Mouse (Mus musculus) cerebellum, adult 8-10 months (tissue): ENCODE results near the gene Cuedc1.
A peak's percentile ranks its signal among the peaks of the same experiment; 100 is the strongest.
"Not testable (repeated sequence)": the region's sequence is repeated elsewhere in the genome, so short reads cannot be mapped to it uniquely, and the experiment has no call there.

ENCODE experiments used
- DNase-seq: peaks from one replicate; pipeline ENCODE4 v3.0.0; 2022

The Cuedc1 gene

DNA sequence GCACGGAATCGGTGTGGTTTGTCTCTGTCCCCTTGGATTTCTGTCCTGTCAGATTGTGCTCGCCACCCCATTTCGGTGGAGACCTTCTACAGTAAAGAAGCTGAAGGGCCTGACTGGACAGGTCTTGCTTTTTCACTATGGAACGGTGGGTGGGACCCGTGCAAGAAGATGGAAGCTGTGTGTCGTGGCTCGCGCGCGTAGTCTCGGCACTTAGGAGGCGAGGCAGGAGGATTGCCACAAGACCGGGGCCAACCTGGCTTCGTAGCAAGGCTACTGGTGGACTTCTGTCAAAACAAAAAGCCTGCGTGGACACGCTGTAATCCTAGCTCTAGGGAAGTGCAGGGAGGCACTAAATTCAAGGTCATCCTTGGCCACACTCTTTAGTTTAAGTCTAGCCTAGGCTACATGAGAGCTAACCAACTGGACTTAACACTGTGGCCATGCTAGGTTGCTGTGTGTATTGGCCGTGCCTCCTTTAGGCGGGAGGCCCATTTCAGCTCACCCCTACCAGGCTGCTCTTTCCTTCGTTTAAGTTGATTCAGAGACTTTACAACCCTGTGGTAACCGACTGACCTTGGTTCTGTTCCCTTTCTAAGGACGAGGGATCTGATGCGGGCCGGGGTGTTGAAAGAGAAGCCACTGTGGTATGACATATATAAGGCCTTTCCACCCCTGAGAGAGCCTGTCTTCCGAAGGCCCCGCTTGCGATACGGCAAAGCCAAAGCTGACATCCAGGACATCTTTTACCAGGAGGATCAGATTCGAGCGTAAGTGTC is 106.9 kb downstream of the Cuedc1 start:
- DNase-seq: no peak

DNA sequence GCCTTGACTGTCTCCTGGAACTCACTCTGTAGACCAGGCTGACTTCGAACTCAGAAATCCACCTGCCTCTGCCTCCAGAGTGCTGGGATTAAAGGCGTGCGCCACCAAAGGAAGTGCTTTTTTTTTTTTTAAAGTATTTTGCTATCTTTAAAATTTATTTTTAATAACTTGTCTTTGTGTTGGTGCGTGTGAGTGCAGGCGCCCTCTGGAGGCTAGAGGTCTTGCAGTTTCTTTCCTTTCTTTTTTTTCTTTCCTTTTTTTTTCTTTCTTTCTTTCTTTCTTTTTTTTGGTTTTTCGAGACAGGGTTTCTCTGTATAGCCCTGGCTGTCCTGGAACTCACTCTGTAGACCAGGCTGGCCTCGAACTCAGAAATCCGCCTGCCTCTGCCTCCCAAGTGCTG is 108.7 kb downstream of the Cuedc1 start:
- not testable (repeated sequence) for DNase-seq

DNA sequence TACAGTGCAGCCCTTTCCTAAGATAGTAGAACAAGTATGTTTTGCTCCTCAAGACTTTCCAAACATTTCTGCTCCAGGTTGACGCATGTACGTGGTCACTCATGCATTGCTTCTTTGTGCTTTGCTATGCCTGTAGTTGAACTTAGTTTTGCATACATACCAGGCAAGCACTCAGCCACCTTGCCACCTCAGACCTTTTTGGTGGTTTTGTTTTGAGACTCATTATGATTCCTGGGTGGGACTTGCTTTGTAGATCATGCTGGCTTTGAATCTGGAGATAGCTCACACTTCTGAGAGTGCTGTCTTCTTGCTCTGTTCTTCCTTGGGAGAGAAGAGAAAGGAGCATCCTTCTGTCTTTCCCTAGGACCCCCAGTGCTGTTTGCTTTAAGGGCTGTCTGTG is 109.8 kb downstream of the Cuedc1 start:
- DNase-seq: no peak

DNA sequence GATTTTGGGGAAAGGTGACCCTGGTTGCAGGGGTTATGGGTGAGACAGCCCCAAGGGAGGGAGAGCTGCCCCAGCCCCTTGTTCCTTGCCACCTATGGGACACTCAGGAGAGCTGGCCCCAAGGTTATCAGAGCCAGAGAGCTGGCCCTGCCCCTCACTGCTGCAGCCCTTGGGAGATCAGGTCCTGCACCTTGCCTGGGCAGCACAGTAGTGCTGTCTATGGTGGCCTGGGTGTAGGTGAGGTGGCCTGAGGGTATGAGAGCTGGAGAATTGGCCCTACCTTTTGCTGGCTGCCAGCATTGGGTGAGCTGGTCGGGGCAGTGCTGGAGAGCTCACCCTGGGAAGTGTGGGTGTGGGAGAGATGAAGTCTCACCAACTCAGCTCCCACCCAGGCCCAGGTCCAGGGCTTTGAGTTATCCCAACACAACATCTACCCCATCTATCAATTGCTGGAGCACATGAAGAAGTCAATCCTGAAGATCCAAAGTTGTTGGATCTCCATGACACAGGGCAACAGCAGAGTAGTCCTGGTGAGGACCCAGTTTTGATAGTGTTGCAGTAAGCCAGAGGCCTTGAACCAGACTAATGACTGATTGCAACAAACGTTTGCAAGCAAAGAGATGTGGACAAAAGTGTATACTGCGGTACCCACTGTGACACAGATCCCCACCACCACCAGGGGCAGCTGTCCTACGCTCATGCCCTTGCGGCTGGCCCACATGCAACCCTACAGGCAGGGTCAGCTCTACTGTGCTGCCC is 114.1 kb downstream of the Cuedc1 start:
- DNase-seq: no peak

DNA sequence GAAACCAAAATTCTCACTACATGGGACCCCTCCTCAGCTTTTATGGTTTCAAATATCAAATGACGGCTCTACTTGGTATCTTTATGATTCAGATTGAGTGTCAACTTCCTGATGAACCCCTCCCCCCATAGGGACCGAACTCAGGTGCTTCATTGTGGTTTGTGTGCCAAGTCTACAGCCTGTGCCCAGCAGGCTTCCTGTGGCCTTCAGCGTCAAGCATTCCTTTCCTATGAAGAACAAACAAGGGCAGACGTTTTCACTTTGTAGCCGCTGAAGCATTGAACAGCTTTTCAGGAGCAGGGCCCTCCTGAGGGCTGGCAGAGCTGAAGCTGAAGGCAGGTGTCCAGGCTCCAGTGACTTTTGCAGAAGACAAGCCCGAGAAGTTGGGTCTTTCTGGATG is 115.9 kb downstream of the Cuedc1 start:
- no peak for DNase-seq

DNA sequence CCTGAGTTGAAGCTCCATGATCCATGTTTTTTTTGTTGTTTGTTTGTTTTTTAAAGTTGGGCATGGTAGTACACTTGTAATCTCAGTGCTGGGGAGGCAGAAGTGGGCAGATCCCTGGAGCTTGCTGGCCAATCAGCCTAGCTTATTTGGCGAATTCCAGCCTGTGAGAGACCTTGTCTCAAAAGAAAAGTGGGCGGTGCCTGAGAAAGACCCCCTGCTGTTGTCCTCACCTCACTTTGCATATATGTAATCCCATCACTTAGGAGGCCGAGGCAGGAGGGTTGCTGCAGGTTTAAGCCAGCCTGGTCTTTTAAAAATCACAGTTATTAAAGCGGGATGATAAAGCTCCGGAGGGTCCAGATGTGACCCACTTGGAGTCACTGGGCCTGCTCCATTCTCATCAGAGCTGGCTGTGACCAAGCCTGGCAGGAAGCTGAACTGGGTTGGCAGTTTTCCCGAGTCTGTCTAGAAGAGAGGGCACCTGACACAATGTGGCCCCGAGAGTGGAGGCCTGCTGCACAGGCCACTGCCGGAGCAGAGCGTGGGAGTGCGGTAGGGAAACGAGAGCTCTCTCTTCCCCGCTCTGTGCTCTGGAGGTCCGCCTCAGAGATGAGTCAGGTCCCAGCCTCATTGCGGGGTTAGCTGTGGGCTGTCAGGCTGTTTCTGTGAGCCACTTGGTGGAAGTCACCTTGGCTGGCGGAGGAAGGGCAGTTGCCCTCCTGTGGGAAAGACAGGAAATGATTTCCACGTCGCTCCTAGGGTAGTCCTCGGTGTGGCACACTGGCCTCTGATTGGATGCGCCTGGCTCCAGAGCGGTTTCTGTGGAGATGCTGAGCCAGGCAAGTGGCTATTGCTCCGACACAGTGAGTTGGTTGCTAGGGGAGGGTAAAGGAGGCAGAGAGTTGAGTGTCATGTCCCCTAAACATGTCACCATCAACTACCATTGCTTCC is 117.3 kb downstream of the Cuedc1 start:
- peak; percentile 79 for DNase-seq

DNA sequence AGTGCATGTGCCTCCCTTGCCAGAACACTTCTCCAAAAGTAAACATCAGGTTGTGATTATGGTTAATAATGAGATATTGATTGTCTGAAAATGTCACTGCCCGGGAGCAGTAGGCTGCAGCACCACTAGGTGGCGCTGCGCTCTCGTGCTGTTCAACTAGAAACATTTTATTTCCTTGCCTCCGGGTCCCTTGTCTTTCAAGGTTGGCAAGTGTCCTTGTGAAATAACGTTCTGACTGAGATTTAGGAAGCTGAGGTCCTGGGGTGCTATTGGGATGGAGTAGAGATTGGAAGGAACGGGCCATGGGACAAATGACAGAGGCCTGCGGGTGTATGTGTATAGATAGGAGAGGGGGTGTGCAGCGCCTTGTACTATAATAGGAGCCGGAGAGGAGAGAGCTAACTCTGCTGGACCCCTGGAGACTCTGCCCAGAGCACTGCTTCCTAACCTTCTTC is 118.4 kb downstream of the Cuedc1 start:
- peak; percentile 81 for DNase-seq

DNA sequence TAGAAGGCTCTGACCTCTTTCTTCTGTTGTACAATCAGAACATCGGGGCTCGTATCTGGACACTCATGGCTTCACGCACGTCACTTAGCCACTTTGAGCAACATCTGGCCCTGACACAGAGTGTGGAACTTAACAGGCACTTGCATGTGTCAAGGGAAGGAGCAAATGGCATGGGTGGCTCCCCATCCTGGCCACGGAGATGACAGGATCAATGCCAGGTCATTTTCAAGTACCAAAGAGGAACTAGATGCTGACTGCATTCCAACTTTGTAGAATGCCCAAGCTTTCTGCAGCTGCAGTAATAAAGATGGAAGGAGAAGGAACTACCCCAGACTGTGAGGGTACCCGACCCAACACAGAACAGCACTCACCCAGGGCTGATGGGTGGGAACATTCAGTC is 120.3 kb downstream of the Cuedc1 start:
- no peak for DNase-seq

DNA sequence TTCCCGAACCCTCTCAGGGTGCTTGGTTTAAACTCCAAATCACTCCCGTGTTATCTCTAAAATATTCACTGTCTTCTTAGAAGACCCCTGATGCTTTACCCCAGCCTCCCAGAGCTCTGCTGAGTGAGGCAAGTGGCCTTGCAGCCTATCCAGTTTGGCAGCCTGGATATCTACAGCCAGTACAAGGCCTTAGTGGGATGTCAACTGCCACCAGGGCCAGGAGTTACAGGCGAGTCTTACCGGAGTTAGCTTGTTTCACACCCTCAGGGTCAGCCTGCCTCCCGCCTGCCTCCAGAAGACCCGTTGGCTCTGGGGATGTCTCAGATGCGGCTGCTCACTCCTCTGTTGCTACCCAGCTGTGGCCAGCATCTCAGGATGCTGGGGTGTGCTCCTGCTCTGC is 120.7 kb downstream of the Cuedc1 start:
- DNase-seq: no peak

DNA sequence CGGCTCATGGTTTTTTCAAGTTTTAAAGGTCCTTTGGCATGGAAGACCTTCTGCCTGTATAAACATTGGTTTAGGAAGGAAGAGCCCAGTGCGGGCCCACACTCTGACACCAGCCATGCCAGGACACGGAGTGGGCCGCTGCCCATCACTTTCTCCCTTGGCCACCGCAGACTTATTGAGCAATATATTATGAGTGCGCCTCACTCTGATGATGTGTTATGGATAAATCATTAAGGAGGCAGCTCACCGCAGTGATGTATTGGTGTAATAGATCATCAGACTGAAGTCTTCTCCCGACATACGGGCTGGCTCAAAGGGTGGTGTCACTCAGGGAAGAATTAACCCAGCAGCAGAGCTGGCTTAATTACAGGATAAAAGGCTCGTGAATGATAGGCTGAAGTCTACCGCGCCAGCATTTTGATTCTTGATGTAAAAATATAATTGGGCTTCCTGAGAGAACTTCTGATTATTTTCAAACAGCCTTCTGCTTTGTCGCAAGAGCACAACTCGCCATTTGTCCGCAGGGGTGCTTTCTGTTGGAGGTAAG is 124.1 kb downstream of the Cuedc1 start:
- DNase-seq: no peak

DNA sequence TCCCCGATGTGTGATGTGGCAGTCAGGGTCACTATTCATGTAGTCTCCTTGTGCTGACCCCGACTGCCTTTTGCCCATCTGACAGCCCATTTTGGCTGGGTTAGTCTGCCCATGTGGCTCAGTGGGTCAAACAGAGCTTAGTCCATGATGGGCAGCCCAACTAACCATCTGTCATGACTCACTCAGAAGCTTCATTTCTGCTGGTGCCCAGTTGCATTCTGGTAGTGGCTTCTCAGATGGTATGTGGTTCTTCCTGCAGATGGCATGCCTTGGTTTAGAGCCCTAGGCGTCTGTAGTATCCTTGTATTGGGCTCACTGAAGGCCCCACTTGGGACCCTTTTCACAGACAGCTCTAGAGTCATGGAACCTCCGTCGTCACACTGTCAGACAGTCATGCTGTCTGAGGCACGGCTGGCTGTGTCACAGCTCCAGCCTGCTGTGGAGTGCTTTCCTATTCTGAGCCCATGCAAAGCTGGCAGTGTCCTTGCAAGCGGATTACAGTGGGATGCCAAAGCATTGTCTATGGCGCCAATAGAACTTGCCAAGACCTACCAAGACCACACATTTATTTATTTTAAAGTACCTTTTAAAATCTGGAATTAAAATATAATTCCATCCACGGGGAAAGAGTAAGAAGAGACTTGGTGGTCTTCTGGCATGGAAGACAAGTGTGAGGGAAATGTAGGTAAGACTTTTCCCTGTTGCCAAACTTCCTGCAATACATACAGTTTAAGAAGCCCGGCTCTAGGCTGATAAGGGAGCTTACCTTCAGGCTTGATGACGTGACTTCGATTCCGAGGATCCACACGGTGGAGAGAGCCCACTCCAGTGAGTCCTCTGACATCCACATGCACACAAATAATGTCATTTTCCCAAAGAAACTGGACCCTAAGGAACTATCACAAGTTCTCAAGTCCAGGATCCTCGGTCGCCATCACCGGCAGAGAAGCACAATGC is 129.4 kb downstream of the Cuedc1 start:
- DNase-seq: no peak

DNA sequence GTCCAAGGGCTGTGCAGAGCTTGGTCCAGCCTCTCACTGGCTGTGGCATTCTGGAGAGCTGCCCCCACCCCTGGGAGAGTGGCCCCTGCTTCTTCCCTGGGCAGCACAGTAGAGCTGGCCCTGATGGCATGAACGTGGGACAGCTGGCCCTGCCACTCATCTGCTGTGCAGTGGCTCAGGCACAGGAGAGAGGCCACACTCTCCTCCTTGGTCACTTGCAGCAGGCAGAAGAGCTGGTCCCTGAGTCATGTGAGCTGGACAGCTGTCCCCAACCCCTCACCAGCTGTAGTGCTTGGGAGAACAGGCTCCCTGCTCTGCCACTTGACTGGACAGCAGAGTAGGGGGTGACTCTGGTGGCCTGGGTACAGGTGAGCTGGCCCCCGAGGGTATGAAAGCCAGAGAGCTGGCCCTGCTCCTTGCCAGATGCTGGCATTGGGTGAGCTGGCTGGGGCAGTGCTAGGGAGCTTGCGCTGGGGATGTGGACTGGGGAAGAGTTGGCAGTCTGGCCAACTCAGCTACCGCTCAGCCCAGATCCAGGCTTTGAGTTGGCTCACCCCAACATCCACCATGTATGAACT is 133.4 kb downstream of the Cuedc1 start:
- no peak for DNase-seq

DNA sequence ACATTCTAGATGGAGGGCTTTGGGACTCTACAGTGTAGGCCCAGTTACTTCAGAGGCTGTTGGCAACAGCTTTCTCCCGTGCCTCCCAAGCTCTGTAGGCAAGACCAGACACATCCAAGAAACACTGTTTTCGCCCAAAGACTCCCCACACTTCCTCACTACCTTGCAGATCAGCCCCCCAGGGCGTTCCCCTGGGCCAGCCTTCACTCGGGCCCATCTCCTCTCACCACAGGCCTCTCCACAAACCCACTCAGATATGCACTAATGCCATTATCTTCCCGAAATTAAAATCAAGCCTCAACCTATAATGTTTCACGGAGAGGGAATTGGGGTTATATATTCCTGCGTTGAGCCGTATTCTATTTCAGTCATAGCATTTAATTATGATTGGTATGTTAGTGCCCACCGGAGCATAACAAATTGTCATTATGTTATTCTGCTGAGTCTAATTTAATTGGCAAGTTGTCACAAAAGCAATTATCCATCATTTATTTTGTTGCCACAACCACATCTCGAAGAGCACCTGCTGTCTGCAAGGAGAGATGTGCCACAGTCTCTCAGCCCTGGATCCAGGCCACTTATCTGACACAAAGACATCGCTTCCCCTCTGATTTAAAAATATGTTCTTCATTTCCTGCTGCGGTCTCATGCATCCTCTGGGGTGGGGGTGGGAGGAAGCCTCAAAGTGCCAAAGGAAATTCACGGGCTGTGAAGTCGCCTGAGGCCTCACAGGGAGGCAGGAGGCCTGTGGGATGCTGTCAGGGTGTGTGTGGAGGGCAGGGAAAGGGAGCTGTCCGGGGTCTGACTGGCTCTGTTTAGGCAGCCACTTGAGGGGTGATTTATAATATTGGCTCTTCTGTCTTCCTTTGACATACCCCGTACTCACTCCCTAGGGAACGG is 135.9 kb downstream of the Cuedc1 start:
- DNase-seq: no peak

DNA sequence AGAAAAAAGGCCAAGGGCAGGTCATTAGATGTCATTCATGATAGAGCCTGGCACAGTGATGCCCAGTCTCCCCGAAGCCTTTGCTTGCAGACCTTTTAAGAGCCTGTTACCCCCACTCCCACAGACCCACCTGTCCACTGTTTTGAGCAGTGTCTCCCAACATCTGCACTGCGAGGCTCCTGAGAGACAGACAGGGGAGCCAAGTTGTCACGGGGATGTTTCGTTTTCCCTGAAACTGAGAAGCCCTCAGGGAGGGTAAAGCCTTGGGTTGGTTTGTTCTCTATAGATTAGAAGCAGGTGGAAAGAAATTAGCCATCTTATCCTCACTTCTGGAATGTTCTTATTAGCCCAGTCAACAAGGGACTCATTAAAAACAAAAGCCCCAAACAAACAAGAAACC is 136.9 kb downstream of the Cuedc1 start:
- no peak for DNase-seq

DNA sequence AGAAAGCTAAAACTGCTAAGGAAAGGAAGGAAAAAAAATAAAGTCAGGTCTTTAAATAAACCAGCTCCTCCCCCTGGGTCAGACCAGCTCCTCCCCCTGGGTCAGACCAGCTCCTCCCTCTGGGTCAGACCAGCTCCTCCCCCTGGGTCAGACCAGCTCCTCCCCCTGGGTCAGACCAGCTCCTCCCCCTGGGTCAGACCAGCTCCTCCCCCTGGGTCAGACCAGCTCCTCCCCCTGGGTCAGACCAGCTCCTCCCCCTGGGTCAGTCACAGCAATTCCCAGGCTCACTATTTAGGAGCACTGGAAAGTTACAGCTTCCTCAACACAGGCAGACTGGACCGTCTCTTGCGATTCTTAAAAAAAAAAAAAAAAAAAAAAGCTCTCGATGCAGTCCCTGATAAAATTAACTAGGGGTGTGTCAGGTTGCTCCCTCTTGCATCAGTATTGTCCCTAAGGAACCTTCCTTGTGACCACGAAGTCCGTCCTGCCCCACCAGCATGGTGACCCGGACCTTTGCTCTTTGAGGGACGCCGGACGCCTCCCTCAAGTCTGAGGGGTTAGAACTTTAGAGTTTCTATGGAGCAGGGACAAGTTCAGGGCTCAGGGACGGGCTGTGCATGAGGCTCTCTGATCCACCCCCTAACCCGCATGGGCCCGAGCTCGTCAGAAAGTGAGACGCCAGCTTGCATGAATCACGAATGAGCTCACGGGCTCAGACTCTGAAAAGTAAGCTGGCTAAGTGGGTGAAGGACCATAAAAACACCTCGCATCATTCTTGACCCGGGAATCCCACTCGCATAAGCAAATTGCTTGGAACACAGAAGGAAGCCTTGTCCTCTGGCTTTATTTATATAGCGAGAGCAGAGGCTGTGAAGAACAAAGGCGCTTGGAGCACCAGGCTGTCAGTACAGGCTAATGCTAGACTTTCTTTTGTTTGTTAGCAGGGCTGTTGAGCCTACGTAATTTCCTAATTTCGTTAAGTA is 137.7 kb downstream of the Cuedc1 start:
- DNase-seq: no peak

DNA sequence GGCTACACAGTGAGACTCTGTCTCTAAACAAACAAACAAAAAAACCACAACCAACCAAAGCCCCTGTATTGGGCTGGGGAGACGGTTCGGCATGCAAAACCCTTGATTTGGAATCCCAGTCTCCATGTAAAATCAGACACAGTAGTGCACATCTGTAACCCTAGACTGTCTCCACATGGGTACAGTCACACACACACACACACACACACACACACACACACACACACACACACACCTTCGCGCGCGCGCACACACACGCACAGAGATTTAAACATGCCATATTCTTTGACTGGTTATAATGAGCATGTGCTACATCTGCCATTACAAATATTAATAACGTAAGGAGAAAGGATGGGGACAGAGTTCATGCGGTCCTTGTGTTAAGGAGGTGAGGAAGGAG is 142.4 kb downstream of the Cuedc1 start:
- no peak for DNase-seq

DNA sequence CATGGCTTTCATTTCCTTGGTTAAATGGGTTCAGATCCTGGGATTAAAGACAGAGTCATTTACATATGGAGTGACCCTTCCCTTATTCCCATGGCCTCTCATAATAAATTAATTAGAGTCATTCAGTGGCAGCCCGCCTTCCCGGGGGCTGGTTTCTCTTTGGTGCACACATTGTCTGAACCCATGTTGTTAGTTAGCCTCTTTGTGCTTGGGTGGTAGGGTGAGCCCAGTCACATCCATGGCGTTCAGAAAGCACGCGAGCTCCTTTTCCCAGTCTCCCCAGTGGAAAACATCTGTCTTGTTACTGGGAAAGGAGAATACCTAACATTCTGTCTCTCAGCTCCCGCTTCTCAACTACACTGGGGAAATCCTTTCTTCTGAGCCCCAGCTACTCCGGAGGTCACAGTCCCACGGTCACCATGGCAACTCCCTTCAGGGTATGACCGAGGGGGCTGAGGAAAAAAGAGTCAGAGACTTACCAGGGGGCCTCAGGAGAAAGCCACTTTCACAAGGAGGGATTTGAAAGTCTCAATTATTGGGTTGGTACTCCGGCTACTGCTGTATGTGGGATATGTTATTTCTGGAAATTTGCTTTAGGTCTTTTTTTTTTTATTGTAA is 143.0 kb downstream of the Cuedc1 start:
- DNase-seq: no peak
